Mouse (Mus musculus): Measurements from ENCODE around the gene Prm3. TPM values are rescaled to one million over a fixed set of nuclear protein-coding genes. Genes with fewer than 3 reads are reported as not detected.

Prm3 gene
- polyA plus RNA-seq, 1 experiment = not detected

DNA sequence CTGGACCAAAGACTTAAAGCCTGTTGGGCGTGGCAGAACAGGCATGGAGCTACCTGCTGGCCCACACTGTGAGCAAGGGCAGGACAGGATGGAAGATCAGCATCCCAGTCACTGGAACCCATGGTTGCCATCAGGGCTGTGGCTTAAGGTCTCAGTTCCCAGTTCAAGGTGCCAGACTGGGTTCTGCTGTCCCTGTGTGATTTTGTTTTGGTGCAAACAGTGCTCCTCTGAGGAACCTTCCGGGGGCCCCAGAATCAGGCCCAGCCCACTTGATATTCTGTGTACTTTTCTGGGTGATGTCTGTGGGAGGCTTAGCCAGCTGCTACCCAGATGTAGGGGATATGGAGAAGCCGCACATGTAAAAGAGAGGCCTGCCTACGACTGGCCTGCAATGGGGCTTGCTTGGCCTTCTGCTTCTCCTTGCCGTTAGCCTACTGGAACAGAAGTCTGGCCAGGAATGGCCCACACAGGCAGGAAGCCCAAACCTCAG lies 10.0 kb downstream of the Prm3 start:
- Histone ChIP-seq H3K27ac (ENCODE audit: control insufficient read depth, insufficient read depth, low read length) (peak overlapping the region; percentile 47; the same call in 1 of the 2 replicates), H3K36me3 (ENCODE audit: control insufficient read depth, insufficient read depth, low read length) (peaks cover 25% of the 10 kb centered on the region), H3K27me3 (ENCODE audit: control insufficient read depth, insufficient read depth, low read length) (no peaks in the 10 kb centered on the region), H3K4me3 (ENCODE audit: control insufficient read depth, insufficient read depth, low read length) (no peak overlapping the region), H3K4me1 (replicated peaks; ENCODE audit: control insufficient read depth, insufficient read depth, low read length) (peaks cover 35% of the 10 kb centered on the region)
- 68% methylated on average over 5 of the region's 5 CpGs for WGBS
- no peak for DNase-seq
- no peak for TF ChIP-seq POLR2A (IDR thresholded peaks at IDR 0.05; ENCODE audit: control insufficient read depth, extremely low read depth, insufficient read depth, low read length, poor library complexity)
- no peak for TF ChIP-seq CTCF (IDR thresholded peaks at IDR 0.05; ENCODE audit: borderline replicate concordance, control insufficient read depth, extremely low read depth, insufficient read depth, low read length, poor library complexity)

GRCm38 (mm10) chr16:10777579-10778160 lies 13.0 kb downstream of the Prm3 start:
- peaks cover 48% of the 10 kb centered on the region for H3K4me1 ChIP-seq (replicated peaks; ENCODE audit: control insufficient read depth, insufficient read depth, low read length)
- 87% methylated on average over 5 of the region's 5 CpGs for WGBS
- H3K4me3 ChIP-seq (ENCODE audit: control insufficient read depth, insufficient read depth, low read length) = no peak overlapping the region
- no peaks in the 10 kb centered on the region for H3K27me3 ChIP-seq (ENCODE audit: control insufficient read depth, insufficient read depth, low read length)
- H3K36me3 ChIP-seq (ENCODE audit: control insufficient read depth, insufficient read depth, low read length) = peaks cover 7% of the 10 kb centered on the region
- TF ChIP-seq CTCF (IDR thresholded peaks at IDR 0.05; ENCODE audit: borderline replicate concordance, control insufficient read depth, extremely low read depth, insufficient read depth, low read length, poor library complexity) = no peak
- no peak for TF ChIP-seq POLR2A (IDR thresholded peaks at IDR 0.05; ENCODE audit: control insufficient read depth, extremely low read depth, insufficient read depth, low read length, poor library complexity)
- H3K27ac ChIP-seq (ENCODE audit: control insufficient read depth, insufficient read depth, low read length) = no peak overlapping the region
- DNase-seq = no peak

GRCm38 (mm10) chr16:10776322-10776721 lies 14.4 kb downstream of the Prm3 start:
- 83% methylated on average over 7 of the region's 7 CpGs for WGBS
- no peak for TF ChIP-seq CTCF (IDR thresholded peaks at IDR 0.05; ENCODE audit: borderline replicate concordance, control insufficient read depth, extremely low read depth, insufficient read depth, low read length, poor library complexity)
- TF ChIP-seq POLR2A (IDR thresholded peaks at IDR 0.05; ENCODE audit: control insufficient read depth, extremely low read depth, insufficient read depth, low read length, poor library complexity) = no peak
- no peak overlapping the region for H3K27ac ChIP-seq (ENCODE audit: control insufficient read depth, insufficient read depth, low read length)
- DNase-seq = no peak
- H3K4me1 ChIP-seq (replicated peaks; ENCODE audit: control insufficient read depth, insufficient read depth, low read length) = peaks cover 50% of the 10 kb centered on the region
- H3K27me3 ChIP-seq (ENCODE audit: control insufficient read depth, insufficient read depth, low read length) = no peaks in the 10 kb centered on the region
- H3K4me3 ChIP-seq (ENCODE audit: control insufficient read depth, insufficient read depth, low read length) = no peak overlapping the region
- H3K36me3 ChIP-seq (ENCODE audit: control insufficient read depth, insufficient read depth, low read length) = no peaks in the 10 kb centered on the region

- H3K4me1 ChIP-seq (replicated peaks; ENCODE audit: control insufficient read depth, insufficient read depth, low read length) = peaks cover 48% of the 10 kb centered on the region
- DNase-seq = no peak
- no peak for TF ChIP-seq CTCF (IDR thresholded peaks at IDR 0.05; ENCODE audit: borderline replicate concordance, control insufficient read depth, extremely low read depth, insufficient read depth, low read length, poor library complexity)
- TF ChIP-seq POLR2A (IDR thresholded peaks at IDR 0.05; ENCODE audit: control insufficient read depth, extremely low read depth, insufficient read depth, low read length, poor library complexity) = no peak
- WGBS = 39% methylated on average over 4 of the region's 4 CpGs
- H3K36me3 ChIP-seq (ENCODE audit: control insufficient read depth, insufficient read depth, low read length) = no peaks in the 10 kb centered on the region
- no peaks in the 10 kb centered on the region for H3K27me3 ChIP-seq (ENCODE audit: control insufficient read depth, insufficient read depth, low read length)
- H3K4me3 ChIP-seq (ENCODE audit: control insufficient read depth, insufficient read depth, low read length) = no peak overlapping the region
- H3K27ac ChIP-seq (ENCODE audit: control insufficient read depth, insufficient read depth, low read length) = no peak overlapping the region
Measured at GRCm38 (mm10) chr16:10774726-10775125, 16.0 kb downstream of the Prm3 start.

GRCm38 (mm10) chr16:10773543-10773942 lies 17.2 kb downstream of the Prm3 start:
- DNase-seq = no peak
- Histone ChIP-seq H3K4me3 (ENCODE audit: control insufficient read depth, insufficient read depth, low read length) (no peak overlapping the region), H3K36me3 (ENCODE audit: control insufficient read depth, insufficient read depth, low read length) (no peaks in the 10 kb centered on the region), H3K27me3 (ENCODE audit: control insufficient read depth, insufficient read depth, low read length) (no peaks in the 10 kb centered on the region), H3K27ac (ENCODE audit: control insufficient read depth, insufficient read depth, low read length) (0 out of 2 replicates have a peak overlapping the region, but pooled peaks have one; percentile 8), H3K4me1 (replicated peaks; ENCODE audit: control insufficient read depth, insufficient read depth, low read length) (peaks cover 60% of the 10 kb centered on the region)
- TF ChIP-seq CTCF (IDR thresholded peaks at IDR 0.05; ENCODE audit: borderline replicate concordance, control insufficient read depth, extremely low read depth, insufficient read depth, low read length, poor library complexity) = no peak
- no peak for TF ChIP-seq POLR2A (IDR thresholded peaks at IDR 0.05; ENCODE audit: control insufficient read depth, extremely low read depth, insufficient read depth, low read length, poor library complexity)
- WGBS = 82% methylated on average over 8 of the region's 8 CpGs

- H3K4me1 ChIP-seq (replicated peaks; ENCODE audit: control insufficient read depth, insufficient read depth, low read length) = peaks cover 65% of the 10 kb centered on the region
- 19% methylated on average over 19 of the region's 19 CpGs for WGBS
- no peak overlapping the region for H3K4me3 ChIP-seq (ENCODE audit: control insufficient read depth, insufficient read depth, low read length)
- no peaks in the 10 kb centered on the region for H3K36me3 ChIP-seq (ENCODE audit: control insufficient read depth, insufficient read depth, low read length)
- DNase-seq = peak; percentile 80
- no peaks in the 10 kb centered on the region for H3K27me3 ChIP-seq (ENCODE audit: control insufficient read depth, insufficient read depth, low read length)
- H3K27ac ChIP-seq (ENCODE audit: control insufficient read depth, insufficient read depth, low read length) = peak overlapping the region; percentile 74
- TF ChIP-seq CTCF (IDR thresholded peaks at IDR 0.05; ENCODE audit: borderline replicate concordance, control insufficient read depth, extremely low read depth, insufficient read depth, low read length, poor library complexity) = 0 out of 2 replicates have a peak, but pooled peaks have one; percentile 13
- TF ChIP-seq POLR2A (IDR thresholded peaks at IDR 0.05; ENCODE audit: control insufficient read depth, extremely low read depth, insufficient read depth, low read length, poor library complexity) = no peak
Measured at GRCm38 (mm10) chr16:10771769-10772510, 18.8 kb downstream of the Prm3 start.

All from thymus, adult 2 months (tissue).